Mouse (Mus musculus): ENCODE data around the gene Mrln. TPM values are rescaled to one million over a fixed set of nuclear protein-coding genes. Genes with fewer than 3 reads are reported as not detected.

Mrln gene
- polyA plus RNA-seq, 1 experiment from 2014 or later, result 1.4 TPM

GRCm38 (mm10) chr10:70174494-70175190, 29.8 kb upstream of the Mrln start:
- Histone ChIP-seq H3K36me3 (replicated peaks) (peaks cover 18% of the 10 kb centered on the region), H3K27ac (no peak overlapping the region), H3K27me3 (no peaks in the 10 kb centered on the region), H3K9ac (no peak overlapping the region), H3K4me2 (no peak overlapping the region), H3K4me1 (no peaks in the 10 kb centered on the region), H3K9me3 (no peaks in the 10 kb centered on the region), H3K4me3 (replicated peaks) (no peak overlapping the region)
- no peak for ATAC-seq (ENCODE audit: low FRiP score)
- WGBS, result 85% methylated on average over 16 of the region's 16 CpGs

- Histone ChIP-seq H3K4me2 (no peak overlapping the region), H3K4me1 (peaks cover 8% of the 10 kb centered on the region), H3K27me3 (no peaks in the 10 kb centered on the region), H3K9ac (no peak overlapping the region), H3K9me3 (no peaks in the 10 kb centered on the region), H3K27ac (no peak overlapping the region), H3K36me3 (replicated peaks) (peaks cover 8% of the 10 kb centered on the region; the same call in 1 of the 2 replicates), H3K4me3 (replicated peaks) (no peak overlapping the region)
- 88% methylated on average over 9 of the region's 9 CpGs for WGBS
- ATAC-seq (ENCODE audit: low FRiP score), result no peak
These were observed 23.7 kb upstream of the Mrln start for GRCm38 (mm10) chr10:70180727-70181126.

- Histone ChIP-seq H3K4me3 (replicated peaks) (no peak overlapping the region), H3K4me2 (no peak overlapping the region), H3K27me3 (no peaks in the 10 kb centered on the region), H3K9ac (no peak overlapping the region), H3K4me1 (peaks cover 8% of the 10 kb centered on the region), H3K36me3 (replicated peaks) (peaks cover 12% of the 10 kb centered on the region; the same call in 1 of the 2 replicates), H3K9me3 (no peaks in the 10 kb centered on the region), H3K27ac (no peak overlapping the region)
- 87% methylated on average over 11 of the region's 11 CpGs for WGBS
- ATAC-seq (ENCODE audit: low FRiP score), result no peak
These were observed 23.0 kb upstream of the Mrln start for GRCm38 (mm10) chr10:70181279-70181972.

GRCm38 (mm10) chr10:70183210-70184080, 21.0 kb upstream of the Mrln start:
- no peaks in the 10 kb centered on the region for H3K9me3 ChIP-seq
- no peak overlapping the region for H3K4me3 ChIP-seq (replicated peaks)
- H3K4me2 ChIP-seq, result no peak overlapping the region
- no peak overlapping the region for H3K9ac ChIP-seq
- H3K4me1 ChIP-seq, result peaks cover 8% of the 10 kb centered on the region
- 70% methylated on average over 15 of the region's 15 CpGs for WGBS
- no peak for ATAC-seq (ENCODE audit: low FRiP score)
- H3K27ac ChIP-seq, result peak overlapping the region; percentile 42; the same call in 1 of the 2 replicates
- H3K36me3 ChIP-seq (replicated peaks), result peaks cover 16% of the 10 kb centered on the region
- H3K27me3 ChIP-seq, result no peaks in the 10 kb centered on the region

- Histone ChIP-seq H3K4me1 (peaks cover 8% of the 10 kb centered on the region), H3K4me2 (no peak overlapping the region), H3K27ac (no peak overlapping the region), H3K9ac (no peak overlapping the region), H3K9me3 (no peaks in the 10 kb centered on the region), H3K27me3 (no peaks in the 10 kb centered on the region), H3K36me3 (replicated peaks) (peaks cover 32% of the 10 kb centered on the region), H3K4me3 (replicated peaks) (no peak overlapping the region)
- ATAC-seq (ENCODE audit: low FRiP score), result 0 out of 2 replicates have a peak, but pooled peaks have one; percentile 3
- WGBS, result 81% methylated on average over 9 of the region's 9 CpGs
These were observed 18.3 kb upstream of the Mrln start for GRCm38 (mm10) chr10:70186136-70186535.

- Histone ChIP-seq H3K27ac (no peak overlapping the region), H3K9ac (no peak overlapping the region), H3K4me3 (replicated peaks) (no peak overlapping the region), H3K9me3 (no peaks in the 10 kb centered on the region), H3K4me2 (no peak overlapping the region), H3K27me3 (no peaks in the 10 kb centered on the region), H3K36me3 (replicated peaks) (peaks cover 32% of the 10 kb centered on the region), H3K4me1 (peaks cover 8% of the 10 kb centered on the region)
- 95% methylated on average over 7 of the region's 7 CpGs for WGBS
- no peak for ATAC-seq (ENCODE audit: low FRiP score)
These were observed 17.9 kb upstream of the Mrln start for GRCm38 (mm10) chr10:70186586-70186985.

GRCm38 (mm10) chr10:70189864-70190263, 14.6 kb upstream of the Mrln start:
- H3K4me2 ChIP-seq, result no peak overlapping the region
- ATAC-seq (ENCODE audit: low FRiP score), result no peak
- no peak overlapping the region for H3K27ac ChIP-seq
- H3K9ac ChIP-seq, result no peak overlapping the region
- no peaks in the 10 kb centered on the region for H3K27me3 ChIP-seq
- H3K9me3 ChIP-seq, result no peaks in the 10 kb centered on the region
- peaks cover 44% of the 10 kb centered on the region for H3K36me3 ChIP-seq (replicated peaks)
- 84% methylated on average over 13 of the region's 13 CpGs for WGBS
- H3K4me1 ChIP-seq, result no peaks in the 10 kb centered on the region
- no peak overlapping the region for H3K4me3 ChIP-seq (replicated peaks)

GRCm38 (mm10) chr10:70194283-70194682, 10.2 kb upstream of the Mrln start:
- H3K27me3 ChIP-seq, result no peaks in the 10 kb centered on the region
- no peak overlapping the region for H3K4me2 ChIP-seq
- H3K4me1 ChIP-seq, result no peaks in the 10 kb centered on the region
- no peak overlapping the region for H3K4me3 ChIP-seq (replicated peaks)
- peaks cover 20% of the 10 kb centered on the region for H3K36me3 ChIP-seq (replicated peaks)
- WGBS, result 76% methylated on average over 9 of the region's 9 CpGs
- no peak overlapping the region for H3K9ac ChIP-seq
- H3K27ac ChIP-seq, result no peak overlapping the region
- H3K9me3 ChIP-seq, result no peaks in the 10 kb centered on the region
- no peak for ATAC-seq (ENCODE audit: low FRiP score)

- H3K27me3 ChIP-seq, result no peaks in the 10 kb centered on the region
- H3K9me3 ChIP-seq, result no peaks in the 10 kb centered on the region
- no peak overlapping the region for H3K27ac ChIP-seq
- H3K4me3 ChIP-seq (replicated peaks), result no peak overlapping the region
- WGBS, result 85% methylated on average over 7 of the region's 7 CpGs
- no peaks in the 10 kb centered on the region for H3K4me1 ChIP-seq
- H3K9ac ChIP-seq, result no peak overlapping the region
- peaks cover 12% of the 10 kb centered on the region for H3K36me3 ChIP-seq (replicated peaks)
- no peak overlapping the region for H3K4me2 ChIP-seq
- ATAC-seq (ENCODE audit: low FRiP score), result no peak
These were observed 9.2 kb upstream of the Mrln start for GRCm38 (mm10) chr10:70195279-70195678.

GRCm38 (mm10) chr10:70195786-70196185, 8.7 kb upstream of the Mrln start:
- H3K27me3 ChIP-seq, result no peaks in the 10 kb centered on the region
- ATAC-seq (ENCODE audit: low FRiP score), result no peak
- H3K36me3 ChIP-seq (replicated peaks), result peaks cover 12% of the 10 kb centered on the region
- no peak overlapping the region for H3K9ac ChIP-seq
- no peak overlapping the region for H3K4me2 ChIP-seq
- H3K27ac ChIP-seq, result no peak overlapping the region
- no peaks in the 10 kb centered on the region for H3K4me1 ChIP-seq
- 63% methylated on average over 7 of the region's 7 CpGs for WGBS
- H3K4me3 ChIP-seq (replicated peaks), result no peak overlapping the region
- no peaks in the 10 kb centered on the region for H3K9me3 ChIP-seq

GRCm38 (mm10) chr10:70196666-70197065, 7.8 kb upstream of the Mrln start:
- Histone ChIP-seq H3K9ac (no peak overlapping the region), H3K4me3 (replicated peaks) (no peak overlapping the region), H3K36me3 (replicated peaks) (peaks cover 12% of the 10 kb centered on the region), H3K27me3 (no peaks in the 10 kb centered on the region), H3K4me1 (peaks cover 5% of the 10 kb centered on the region; the same call in 1 of the 2 replicates), H3K27ac (no peak overlapping the region), H3K9me3 (no peaks in the 10 kb centered on the region), H3K4me2 (no peak overlapping the region)
- ATAC-seq (ENCODE audit: low FRiP score), result no peak
- WGBS, result 91% methylated on average over 6 of the region's 6 CpGs

- no peaks in the 10 kb centered on the region for H3K27me3 ChIP-seq
- WGBS, result 90% methylated on average over 2 of the region's 2 CpGs
- no peak overlapping the region for H3K4me3 ChIP-seq (replicated peaks)
- peaks cover 5% of the 10 kb centered on the region; the same call in 1 of the 2 replicates for H3K4me1 ChIP-seq
- peaks cover 9% of the 10 kb centered on the region for H3K36me3 ChIP-seq (replicated peaks)
- no peak overlapping the region for H3K4me2 ChIP-seq
- H3K9me3 ChIP-seq, result no peaks in the 10 kb centered on the region
- no peak overlapping the region for H3K9ac ChIP-seq
- H3K27ac ChIP-seq, result no peak overlapping the region
- ATAC-seq (ENCODE audit: low FRiP score), result no peak
These were observed 6.9 kb upstream of the Mrln start for GRCm38 (mm10) chr10:70197601-70198000.

Measured in forebrain, embryonic 12.5 days (tissue).